Mouse (Mus musculus) bone marrow macrophage, adult 2 months (primary cell): ENCODE measurements around the gene Dock11.

ENCODE experiments used
- CTCF ChIP-seq: IDR thresholded peaks from 2 replicates; pipeline ENCODE4 v1.5.1; 2012; ENCODE audit warnings: low read depth, mild to moderate bottlenecking, low read length, moderate library complexity
- POLR2A ChIP-seq: IDR thresholded peaks from 2 replicates; pipeline ENCODE4 v1.6.1; 2012; ENCODE audit warnings: mild to moderate bottlenecking, low read depth, low read length, borderline replicate concordance

- TF ChIP-seq CTCF (no peak), POLR2A (no peak)
These were observed 74.5 kb downstream of the Dock11 start for GRCm38 (mm10) chrX:35963087-35963486.
